Mouse (Mus musculus): ENCODE results near the gene Lgals1.

Gene Lgals1

DNA sequence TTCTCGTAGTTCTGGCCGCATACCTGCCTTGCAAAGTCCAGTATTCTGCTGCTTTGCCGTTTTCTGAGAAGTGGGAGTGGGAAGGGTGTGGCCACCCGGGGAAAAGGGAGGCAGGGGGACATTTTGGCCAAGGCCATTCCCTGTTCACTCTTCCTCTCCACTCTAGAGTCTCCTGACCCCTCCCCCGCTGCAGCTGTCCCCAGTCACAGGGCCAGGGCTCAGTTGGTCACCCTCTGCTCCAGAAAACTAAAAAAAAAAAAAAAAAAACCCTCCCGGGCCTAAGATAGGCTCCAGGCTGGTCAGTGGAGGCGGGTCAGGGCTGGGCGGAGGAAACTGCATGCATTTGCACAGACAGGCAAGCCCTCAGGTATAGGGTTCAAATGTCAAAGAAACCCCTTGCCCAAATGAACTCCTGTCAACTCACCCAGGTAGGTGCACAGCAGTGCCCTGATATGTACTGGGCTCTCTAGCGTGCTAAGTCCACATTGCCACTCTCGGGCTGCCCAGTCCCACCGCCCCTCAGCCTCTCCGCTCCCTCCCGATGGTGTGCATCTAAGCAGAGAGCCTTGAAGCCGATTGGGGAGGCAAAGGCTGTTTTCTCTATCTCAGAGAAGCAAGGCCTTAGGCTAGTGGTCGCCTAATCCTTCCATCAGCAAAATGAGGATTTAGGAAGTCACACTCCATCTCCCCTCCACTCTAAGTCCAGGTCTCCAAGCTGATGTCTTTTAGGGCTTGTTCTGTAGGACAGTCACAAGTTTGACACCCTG is 679 bp downstream of the Lgals1 start:
- Histone ChIP-seq H3K4me3 (replicated peaks; ENCODE audit: low read length) (peak overlapping the region; percentile 60), H3K4me1 (replicated peaks; ENCODE audit: low read depth, low read length) (peaks cover 73% of the 10 kb centered on the region), H3K27me3 (ENCODE audit: insufficient read depth, low read length) (peaks cover 28% of the 10 kb centered on the region), H3K36me3 (ENCODE audit: insufficient read depth, low read length) (peaks cover 10% of the 10 kb centered on the region), H3K9me3 (ENCODE audit: low read length) (no peaks in the 10 kb centered on the region)
- TF ChIP-seq CTCF (conservative IDR thresholded peaks at IDR 0.05; ENCODE audit: low read length) (no peak), NANOG (IDR thresholded peaks at IDR 0.05; ENCODE audit: borderline replicate concordance, low read length) (no peak), POU5F1 (IDR thresholded peaks at IDR 0.05; ENCODE audit: borderline replicate concordance, low read length) (no peak)

DNA sequence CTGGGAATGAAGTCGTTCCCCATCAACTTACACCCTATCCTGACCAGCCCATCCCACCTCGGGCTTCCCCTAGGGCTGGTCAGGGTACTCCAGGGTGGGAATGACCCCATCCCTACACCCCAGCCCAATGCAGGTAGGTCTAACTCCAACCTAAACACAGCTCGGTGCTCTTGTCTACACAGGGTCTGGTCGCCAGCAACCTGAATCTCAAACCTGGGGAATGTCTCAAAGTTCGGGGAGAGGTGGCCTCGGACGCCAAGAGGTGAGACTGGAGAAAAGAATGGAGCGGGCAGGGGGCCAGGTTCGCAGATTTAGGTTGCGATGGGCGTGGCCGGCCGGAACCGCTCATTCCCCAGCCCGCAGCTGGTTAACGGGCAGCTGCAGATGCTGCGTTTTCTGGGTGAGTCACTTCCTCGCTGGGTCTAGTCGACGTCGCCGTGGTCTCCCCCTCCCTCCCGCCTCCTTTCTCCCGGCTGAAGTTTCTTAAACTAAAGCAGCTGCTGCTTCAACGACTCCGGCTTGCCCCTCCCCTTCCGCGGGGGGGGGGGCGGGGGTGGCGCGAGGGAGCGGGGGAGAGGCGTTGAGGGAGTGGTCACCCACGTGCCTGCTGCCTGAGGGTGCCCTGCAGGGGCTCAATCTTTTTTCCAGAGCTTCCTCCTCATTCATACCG is 1.4 kb downstream of the Lgals1 start:
- Histone ChIP-seq H3K9me3 (ENCODE audit: low read length) (no peaks in the 10 kb centered on the region), H3K4me1 (replicated peaks; ENCODE audit: low read depth, low read length) (peaks cover 70% of the 10 kb centered on the region), H3K27me3 (ENCODE audit: insufficient read depth, low read length) (peaks cover 21% of the 10 kb centered on the region), H3K36me3 (ENCODE audit: insufficient read depth, low read length) (peaks cover 10% of the 10 kb centered on the region), H3K4me3 (replicated peaks; ENCODE audit: low read length) (peak overlapping the region; percentile 60)
- TF ChIP-seq CTCF (conservative IDR thresholded peaks at IDR 0.05; ENCODE audit: low read length) (no peak), POU5F1 (IDR thresholded peaks at IDR 0.05; ENCODE audit: borderline replicate concordance, low read length) (no peak), NANOG (IDR thresholded peaks at IDR 0.05; ENCODE audit: borderline replicate concordance, low read length) (no peak)

DNA sequence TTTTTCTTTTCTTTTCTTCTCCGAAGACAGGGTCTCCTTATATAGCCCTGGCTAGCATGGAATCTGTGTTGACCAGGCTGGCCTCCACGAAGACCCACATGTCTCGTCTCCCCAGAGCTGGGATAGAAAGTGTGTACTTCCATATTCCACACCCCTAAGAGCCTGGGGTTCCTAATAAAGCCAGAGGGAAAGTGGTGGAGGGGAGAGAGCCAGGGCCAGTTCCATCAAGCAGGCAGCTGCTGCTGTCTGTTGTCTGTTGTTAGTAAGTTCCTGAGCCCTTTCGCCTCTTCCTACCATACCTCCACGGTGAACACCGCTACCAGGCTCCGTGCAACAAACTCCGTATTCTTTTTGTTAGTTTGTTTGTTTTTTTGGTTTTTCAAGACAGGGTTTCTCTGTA is 2.0 kb downstream of the Lgals1 start:
- H3K36me3 ChIP-seq (ENCODE audit: insufficient read depth, low read length) = peaks cover 10% of the 10 kb centered on the region
- H3K27me3 ChIP-seq (ENCODE audit: insufficient read depth, low read length) = peaks cover 19% of the 10 kb centered on the region
- H3K4me3 ChIP-seq (replicated peaks; ENCODE audit: low read length) = 0 out of 2 replicates have a peak overlapping the region, but pooled peaks have one; percentile 17
- H3K4me1 ChIP-seq (replicated peaks; ENCODE audit: low read depth, low read length) = peaks cover 64% of the 10 kb centered on the region
- no peaks in the 10 kb centered on the region for H3K9me3 ChIP-seq (ENCODE audit: low read length)
- no peak for TF ChIP-seq CTCF (conservative IDR thresholded peaks at IDR 0.05; ENCODE audit: low read length)
- TF ChIP-seq NANOG (IDR thresholded peaks at IDR 0.05; ENCODE audit: borderline replicate concordance, low read length) = no peak
- no peak for TF ChIP-seq POU5F1 (IDR thresholded peaks at IDR 0.05; ENCODE audit: borderline replicate concordance, low read length)

DNA sequence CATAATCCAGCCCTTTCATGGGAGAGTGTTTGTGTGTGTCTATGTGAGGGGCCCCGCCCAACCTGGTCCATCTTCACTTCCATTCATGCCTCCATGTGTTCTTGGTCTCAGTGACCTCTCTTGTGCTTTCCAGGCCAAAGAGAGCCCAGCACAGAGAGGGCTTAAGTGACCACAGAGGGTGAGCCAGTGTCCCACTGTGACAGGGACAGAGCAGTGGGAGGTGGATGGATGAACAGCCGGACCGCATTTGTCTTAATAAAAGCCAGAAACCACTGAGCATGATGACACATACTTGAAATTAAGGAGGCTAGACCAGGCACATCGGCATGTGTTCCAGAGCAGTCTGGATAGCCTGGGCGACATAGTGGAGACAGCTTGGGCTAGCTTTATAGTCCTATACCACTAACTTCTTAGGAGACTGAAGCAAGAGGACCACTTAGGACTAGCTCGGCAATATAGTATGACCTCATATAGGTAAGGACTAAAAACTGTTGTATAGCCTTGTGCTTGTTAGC is 3.7 kb downstream of the Lgals1 start:
- Histone ChIP-seq H3K27me3 (ENCODE audit: insufficient read depth, low read length) (peaks cover 19% of the 10 kb centered on the region), H3K9me3 (ENCODE audit: low read length) (no peaks in the 10 kb centered on the region), H3K4me1 (replicated peaks; ENCODE audit: low read depth, low read length) (peaks cover 54% of the 10 kb centered on the region), H3K36me3 (ENCODE audit: insufficient read depth, low read length) (peaks cover 10% of the 10 kb centered on the region), H3K4me3 (replicated peaks; ENCODE audit: low read length) (no peak overlapping the region)
- TF ChIP-seq CTCF (conservative IDR thresholded peaks at IDR 0.05; ENCODE audit: low read length) (no peak), NANOG (IDR thresholded peaks at IDR 0.05; ENCODE audit: borderline replicate concordance, low read length) (no peak), POU5F1 (IDR thresholded peaks at IDR 0.05; ENCODE audit: borderline replicate concordance, low read length) (no peak)

DNA sequence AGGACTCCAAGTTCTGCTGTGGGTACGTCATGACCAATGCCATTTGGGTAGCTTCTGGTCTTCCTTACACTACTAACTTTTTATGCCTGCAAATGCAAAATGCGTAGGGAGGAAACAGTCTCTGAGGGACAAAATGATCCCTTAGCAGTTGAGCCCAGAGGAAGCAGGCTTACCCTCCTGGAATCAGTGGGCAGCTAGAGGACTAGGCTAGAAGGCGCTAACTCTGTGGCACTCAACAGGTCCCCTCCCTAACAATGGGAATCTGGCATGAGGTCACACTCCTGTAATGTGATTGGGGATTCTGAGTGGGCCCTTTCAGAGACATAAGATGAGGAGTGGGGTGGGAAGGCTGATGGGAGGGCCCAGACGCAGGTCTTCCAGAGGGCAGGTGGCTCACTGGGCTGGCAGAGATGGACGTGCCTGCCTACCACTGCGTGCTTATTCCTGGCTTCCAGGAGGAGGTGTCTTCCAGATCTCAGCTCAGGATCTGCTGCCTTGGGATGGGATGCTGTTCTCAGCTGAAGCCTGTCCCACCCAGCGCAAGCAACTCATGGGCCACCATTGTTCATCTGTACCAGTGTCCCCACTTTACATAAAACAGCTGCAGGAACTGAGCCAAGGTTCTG is 4.4 kb downstream of the Lgals1 start:
- Histone ChIP-seq H3K27me3 (ENCODE audit: insufficient read depth, low read length) (peaks cover 19% of the 10 kb centered on the region), H3K9me3 (ENCODE audit: low read length) (no peaks in the 10 kb centered on the region)

DNA sequence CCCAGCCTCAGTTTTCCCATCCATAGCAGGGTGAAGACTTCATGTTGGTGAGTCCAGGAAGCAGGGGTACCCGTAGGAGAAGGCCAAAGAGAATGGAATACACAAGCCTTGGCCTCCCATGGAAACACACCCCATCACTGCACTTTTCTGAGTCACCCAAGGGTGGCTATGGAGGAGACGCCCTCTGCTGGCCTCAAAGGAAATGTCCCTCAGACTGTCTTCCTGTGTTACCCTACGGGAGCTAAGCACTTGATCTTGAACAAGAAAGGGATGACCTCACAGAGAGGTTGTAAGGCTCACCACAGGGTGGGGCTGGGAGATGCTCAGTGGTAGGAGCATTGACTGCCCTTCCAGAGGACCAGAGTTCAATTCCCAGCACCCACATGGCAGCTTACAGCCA is 5.1 kb downstream of the Lgals1 start:
- peaks cover 53% of the 10 kb centered on the region for H3K4me1 ChIP-seq (replicated peaks; ENCODE audit: low read depth, low read length)
- H3K4me3 ChIP-seq (replicated peaks; ENCODE audit: low read length) = no peak overlapping the region
- TF ChIP-seq CTCF (conservative IDR thresholded peaks at IDR 0.05; ENCODE audit: low read length) = peak; percentile 58
- no peak for TF ChIP-seq NANOG (IDR thresholded peaks at IDR 0.05; ENCODE audit: borderline replicate concordance, low read length)
- H3K36me3 ChIP-seq (ENCODE audit: insufficient read depth, low read length) = peaks cover 15% of the 10 kb centered on the region
- H3K27me3 ChIP-seq (ENCODE audit: insufficient read depth, low read length) = peaks cover 19% of the 10 kb centered on the region
- H3K9me3 ChIP-seq (ENCODE audit: low read length) = no peaks in the 10 kb centered on the region

More for the DNA sequence above, 4.4 kb downstream of the Lgals1 start:
- Histone ChIP-seq H3K4me3 (replicated peaks; ENCODE audit: low read length) (no peak overlapping the region), H3K4me1 (replicated peaks; ENCODE audit: low read depth, low read length) (peaks cover 53% of the 10 kb centered on the region), H3K36me3 (ENCODE audit: insufficient read depth, low read length) (peaks cover 10% of the 10 kb centered on the region)
- TF ChIP-seq CTCF (conservative IDR thresholded peaks at IDR 0.05; ENCODE audit: low read length) = no peak
- no peak for TF ChIP-seq NANOG (IDR thresholded peaks at IDR 0.05; ENCODE audit: borderline replicate concordance, low read length)
- TF ChIP-seq POU5F1 (IDR thresholded peaks at IDR 0.05; ENCODE audit: borderline replicate concordance, low read length) = no peak

DNA sequence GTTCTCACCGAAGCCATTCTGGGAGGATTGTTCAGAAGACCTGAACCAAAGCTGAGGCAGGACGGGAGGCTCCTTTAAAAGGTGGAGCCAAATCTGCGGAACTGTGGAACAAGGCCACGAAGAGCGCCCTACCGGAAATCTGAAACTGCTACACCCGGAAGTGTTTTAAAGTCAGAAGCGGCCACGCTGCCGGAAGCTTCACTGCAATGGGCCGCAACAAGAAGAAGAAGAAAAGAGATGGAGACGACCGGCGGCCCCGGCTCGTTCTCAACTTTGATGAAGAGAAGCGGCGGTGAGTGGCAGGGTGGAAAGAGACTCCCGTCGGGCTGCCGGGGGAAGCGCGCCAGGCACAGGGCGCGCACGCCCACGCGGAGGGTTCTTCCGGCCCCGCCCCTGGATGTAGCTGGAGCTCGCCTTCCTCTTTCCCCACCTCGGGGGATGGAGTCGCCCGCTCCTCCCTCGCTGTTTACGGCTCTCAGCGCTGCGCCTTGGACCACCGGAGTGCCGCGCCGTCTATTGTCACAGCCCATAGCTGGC is 8.3 kb downstream of the Lgals1 start, which contains the start of gene Nol12:
TSS of gene Nol12 (plus strand) at position 150 of the 537 bp plus-strand sequence.
- TF ChIP-seq NANOG (IDR thresholded peaks at IDR 0.05; ENCODE audit: borderline replicate concordance, low read length) (no peak), POU5F1 (IDR thresholded peaks at IDR 0.05; ENCODE audit: borderline replicate concordance, low read length) (no peak), CTCF (conservative IDR thresholded peaks at IDR 0.05; ENCODE audit: low read length) (no peak)
- peak within 1 kb of the TSS; percentile 91 for H3K4me3 ChIP-seq (replicated peaks; ENCODE audit: low read length)
- no peaks in the 10 kb centered on the region for H3K9me3 ChIP-seq (ENCODE audit: low read length)
- H3K36me3 ChIP-seq (ENCODE audit: insufficient read depth, low read length) = peaks cover 43% of the 10 kb centered on the region
- no peaks in the 10 kb centered on the region; the same call in 1 of the 2 replicates for H3K27me3 ChIP-seq (ENCODE audit: insufficient read depth, low read length)
- peaks cover 45% of the 10 kb centered on the region for H3K4me1 ChIP-seq (replicated peaks; ENCODE audit: low read depth, low read length)

DNA sequence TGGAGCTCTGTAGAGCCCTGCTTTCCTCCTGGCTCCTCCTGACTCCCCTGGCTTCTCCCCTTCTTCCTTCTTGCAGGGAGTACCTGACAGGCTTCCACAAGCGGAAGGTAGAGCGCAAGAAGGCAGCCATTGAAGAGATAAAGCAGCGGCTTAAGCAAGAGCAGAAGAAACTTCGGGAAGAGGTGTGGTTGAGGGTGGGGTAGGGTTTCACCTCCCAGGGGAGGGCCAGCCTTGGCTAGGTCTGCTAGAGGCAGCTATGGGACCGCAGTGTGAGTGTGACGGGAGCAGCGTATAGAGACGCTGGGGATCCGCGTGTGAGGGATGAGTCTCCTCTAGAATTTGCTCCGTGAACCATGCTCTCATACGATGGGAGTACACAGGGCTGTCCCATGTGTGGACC is 9.9 kb downstream of the Lgals1 start:
- Histone ChIP-seq H3K27me3 (ENCODE audit: insufficient read depth, low read length) (no peaks in the 10 kb centered on the region), H3K4me3 (replicated peaks; ENCODE audit: low read length) (peak overlapping the region; percentile 91), H3K36me3 (ENCODE audit: insufficient read depth, low read length) (peaks cover 54% of the 10 kb centered on the region), H3K9me3 (ENCODE audit: low read length) (no peaks in the 10 kb centered on the region), H3K4me1 (replicated peaks; ENCODE audit: low read depth, low read length) (peaks cover 43% of the 10 kb centered on the region)
- TF ChIP-seq CTCF (conservative IDR thresholded peaks at IDR 0.05; ENCODE audit: low read length) (no peak), POU5F1 (IDR thresholded peaks at IDR 0.05; ENCODE audit: borderline replicate concordance, low read length) (no peak), NANOG (IDR thresholded peaks at IDR 0.05; ENCODE audit: borderline replicate concordance, low read length) (no peak)

Measured in E14TG2a.4 (cell line).